Mouse (Mus musculus) embryo, embryonic 10 days (tissue): ENCODE data around the gene Fnbp1l.

Source experiments
- DNase-seq: peaks from one replicate; pipeline ENCODE4 v3.0.0-alpha.2; 2015; ENCODE audit warnings: low spot score

The Fnbp1l gene

DNA sequence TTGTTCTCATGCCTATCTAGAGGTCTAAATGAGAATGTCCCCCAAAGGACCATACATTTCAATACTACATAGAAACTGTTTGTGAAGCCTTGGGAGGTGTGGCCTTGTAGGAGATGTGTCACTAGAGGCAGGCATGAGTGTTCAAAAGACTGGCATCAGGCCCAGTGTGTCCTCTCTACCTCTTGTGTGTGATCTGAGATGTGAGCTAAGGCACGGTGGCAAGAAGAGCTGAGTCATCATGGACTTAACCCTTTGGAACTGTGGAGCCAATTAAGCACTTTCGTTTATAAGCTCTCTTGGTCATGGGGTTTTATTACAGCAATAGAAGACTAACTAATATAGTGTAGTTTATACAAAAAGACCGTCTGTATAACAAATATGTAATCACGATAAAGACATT is 16.3 kb downstream of the Fnbp1l start:
- no peak for DNase-seq

DNA sequence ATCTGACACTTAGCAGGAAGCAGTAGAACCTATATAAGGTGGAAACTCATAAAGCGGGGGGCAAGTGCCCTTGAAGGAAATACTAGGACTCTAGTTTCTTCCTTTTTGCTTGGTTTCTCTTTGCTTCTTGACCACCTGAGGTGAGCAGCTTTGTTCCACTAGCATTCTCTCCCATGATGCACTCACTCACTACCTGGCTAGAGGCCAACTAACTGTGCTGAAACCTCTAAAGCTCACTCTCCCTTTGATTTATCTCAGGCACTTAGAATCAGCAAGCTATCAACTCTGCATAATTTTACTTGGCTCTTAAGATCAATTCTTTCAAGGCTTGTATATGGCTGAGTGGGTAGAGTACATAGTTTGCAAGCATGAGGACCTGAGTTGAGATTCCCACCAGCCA is 17.1 kb downstream of the Fnbp1l start:
- DNase-seq: no peak

DNA sequence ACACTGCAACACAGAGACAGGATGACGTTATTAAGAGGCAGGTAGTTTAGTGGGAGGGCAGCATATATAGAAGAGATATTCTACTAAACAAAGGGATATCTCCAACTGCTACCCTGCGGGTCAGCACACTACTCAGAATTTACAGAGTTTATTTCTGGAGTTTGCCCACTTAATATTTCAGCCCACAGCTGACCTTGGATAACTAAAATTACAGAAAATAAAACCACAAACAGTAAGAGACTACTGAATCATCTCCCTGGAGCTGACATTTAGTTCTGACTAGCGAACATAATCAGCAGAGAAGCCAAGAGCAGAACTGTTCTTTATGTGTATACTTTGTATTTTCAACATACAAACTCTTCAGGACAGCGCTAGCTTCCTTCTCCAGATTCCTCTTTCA is 20.2 kb downstream of the Fnbp1l start:
- no peak for DNase-seq

DNA sequence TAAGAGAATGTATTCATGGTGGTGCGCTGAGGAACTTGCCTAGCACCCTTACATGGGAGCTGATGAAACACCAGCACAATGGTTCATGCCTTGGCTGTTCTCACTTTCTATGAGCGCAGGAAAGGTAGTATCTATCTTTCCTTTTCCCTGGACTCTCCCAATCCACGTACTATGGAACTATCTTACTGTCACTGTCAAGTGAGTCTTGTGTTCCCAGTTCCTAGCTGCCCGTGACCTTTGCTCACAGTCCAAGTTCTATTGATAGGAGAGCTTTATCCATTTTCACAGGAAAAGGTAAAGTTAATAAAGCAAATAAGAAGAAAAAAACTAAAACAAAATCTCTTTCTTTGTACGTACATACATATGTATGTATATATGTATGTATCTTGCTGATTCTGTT is 28.7 kb downstream of the Fnbp1l start:
- DNase-seq: no peak

DNA sequence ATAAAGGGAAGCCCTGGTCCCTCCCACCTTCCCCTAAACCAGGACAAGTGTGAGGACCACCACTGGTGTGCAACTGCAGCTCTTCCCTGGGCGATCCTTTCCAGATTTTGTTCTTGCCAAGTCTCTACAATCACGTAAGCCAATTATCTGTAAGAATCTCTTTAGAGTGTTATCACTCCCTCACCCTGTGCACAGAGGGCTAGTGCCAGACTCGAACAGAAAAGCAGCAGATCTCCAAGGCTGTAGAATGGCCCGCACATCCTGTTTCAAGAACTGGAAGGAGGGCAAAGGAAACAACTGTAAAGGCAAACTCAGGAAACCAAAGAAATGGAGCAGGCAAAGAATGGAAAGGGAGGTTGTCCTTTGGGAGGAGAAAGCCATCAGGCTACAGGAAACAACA is 29.2 kb downstream of the Fnbp1l start:
- DNase-seq: no peak

DNA sequence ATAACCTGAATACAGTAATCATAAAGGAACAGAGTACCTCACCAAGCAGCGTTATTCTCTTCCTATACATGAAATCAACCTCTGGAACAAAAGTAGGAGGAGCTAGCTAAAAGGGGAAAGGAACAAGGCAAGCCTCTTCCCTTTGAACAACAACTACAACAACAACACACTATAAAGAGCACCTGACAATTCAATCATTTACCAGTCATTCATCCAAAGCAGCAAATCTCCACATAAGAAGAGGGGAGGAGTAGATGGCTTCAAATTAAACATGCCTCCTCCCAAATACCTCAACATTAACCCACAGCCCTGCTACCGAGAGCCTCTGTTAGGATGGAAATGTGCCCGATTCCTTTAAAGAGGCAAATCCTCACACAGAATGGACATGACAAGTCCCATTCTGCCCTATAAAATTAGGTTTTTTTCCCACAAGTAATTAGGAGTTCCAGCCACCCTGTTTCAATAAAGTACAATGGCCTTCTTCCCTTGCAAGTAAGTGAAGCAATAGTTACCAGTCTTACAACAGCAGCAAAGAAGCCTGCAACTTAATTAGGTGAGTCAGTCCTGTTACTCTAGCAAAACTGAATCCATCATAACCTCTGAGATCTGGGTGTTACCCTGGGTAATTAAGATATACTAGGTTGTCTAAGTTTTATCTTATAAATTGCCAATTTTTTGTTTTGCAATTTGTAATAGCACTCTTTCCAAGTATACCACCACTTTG is 32.4 kb downstream of the Fnbp1l start:
- no peak for DNase-seq

DNA sequence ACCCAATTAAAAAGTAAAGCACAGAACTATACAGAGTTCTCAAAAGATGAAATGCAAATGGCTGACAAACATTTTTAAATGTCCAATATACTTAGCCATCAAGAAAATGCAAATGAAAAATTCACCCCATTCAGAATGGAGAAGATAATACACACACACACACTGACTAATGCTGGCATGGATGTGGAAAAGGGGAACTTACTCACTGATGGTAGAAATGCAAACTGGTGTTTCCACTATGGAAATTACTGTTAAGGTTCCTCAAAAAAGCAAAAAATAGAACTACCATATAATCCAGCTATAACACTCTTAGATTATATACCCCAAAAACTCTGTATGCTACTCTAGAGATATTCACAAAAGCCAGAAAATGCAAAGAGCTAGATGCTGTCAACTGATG is 42.2 kb downstream of the Fnbp1l start:
- no peak for DNase-seq

DNA sequence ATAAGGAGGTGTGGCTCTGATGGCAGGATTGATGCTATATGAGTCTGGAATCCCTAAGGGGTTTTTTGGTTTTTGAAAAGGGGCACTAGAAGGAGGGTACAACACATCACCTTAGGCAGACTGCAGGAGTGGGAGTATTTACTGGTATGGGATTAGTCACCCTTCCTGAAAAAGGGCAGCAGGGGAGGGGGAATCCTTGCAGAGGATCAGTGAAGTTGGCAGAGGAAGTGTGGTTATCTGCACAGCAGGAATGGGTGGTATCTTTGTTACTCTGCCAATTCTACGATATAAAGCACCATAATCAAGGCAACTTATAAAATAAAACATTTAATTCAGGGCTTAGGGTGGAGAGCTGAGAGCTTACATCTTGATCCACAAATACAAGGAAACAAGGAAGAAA is 44.6 kb downstream of the Fnbp1l start:
- no peak for DNase-seq

DNA sequence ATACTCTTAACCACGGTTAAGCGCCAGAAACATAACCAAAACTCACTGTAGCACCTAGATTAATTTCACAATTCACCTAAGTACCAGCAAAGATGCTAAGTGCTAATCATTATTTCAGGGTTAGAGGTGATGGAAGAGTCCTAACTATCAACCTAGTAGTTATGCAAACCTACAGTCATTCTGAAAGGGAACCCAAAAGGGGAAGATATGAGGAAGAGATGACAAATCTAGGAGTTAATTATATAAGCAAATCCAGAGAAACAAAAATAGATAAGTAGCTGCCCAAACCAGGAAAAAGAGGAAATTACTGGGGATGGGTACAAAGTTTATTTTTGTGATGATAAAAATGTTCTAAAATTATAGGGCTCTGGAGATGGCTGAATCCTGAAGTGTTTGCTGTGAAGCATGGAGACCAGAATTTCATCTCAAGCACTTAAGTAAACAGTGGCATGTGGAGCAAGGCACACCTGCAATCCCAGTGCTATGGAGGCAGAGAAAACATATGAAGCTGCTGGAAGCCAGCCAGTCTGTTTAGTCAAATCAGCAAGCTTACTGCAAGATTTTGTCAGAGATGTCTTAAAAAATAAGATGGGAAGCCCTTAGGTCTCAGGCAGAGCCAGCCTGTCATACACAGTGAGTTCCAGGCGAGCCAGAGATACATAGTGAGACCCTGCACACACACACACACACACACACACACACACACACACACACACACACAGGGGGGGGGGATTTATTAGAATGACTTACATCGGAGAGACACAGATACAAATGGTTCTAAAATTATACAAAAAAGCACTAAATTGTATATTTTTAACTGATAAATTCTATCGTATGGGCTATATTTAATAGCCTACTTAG is 45.9 kb downstream of the Fnbp1l start:
- no peak for DNase-seq

DNA sequence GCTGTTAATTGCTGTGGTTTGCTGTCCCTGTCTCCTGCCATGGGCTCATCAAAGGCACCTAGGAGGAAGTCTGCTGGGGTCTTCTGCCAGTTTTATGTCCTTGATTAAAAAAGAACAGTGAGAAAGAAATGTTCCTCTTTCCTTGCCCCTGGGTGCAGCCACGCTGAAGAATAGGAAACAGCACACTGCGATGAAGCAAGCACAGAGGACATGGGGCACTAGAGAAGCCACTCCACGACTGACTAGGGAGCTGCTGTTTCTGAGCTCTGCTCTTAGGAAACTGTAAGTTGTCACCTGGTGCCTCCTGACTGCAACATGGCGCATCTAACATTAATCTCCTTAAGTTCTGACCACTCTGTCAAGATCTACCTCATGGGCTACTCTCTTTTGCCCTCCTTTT is 53.0 kb downstream of the Fnbp1l start:
- no peak for DNase-seq

DNA sequence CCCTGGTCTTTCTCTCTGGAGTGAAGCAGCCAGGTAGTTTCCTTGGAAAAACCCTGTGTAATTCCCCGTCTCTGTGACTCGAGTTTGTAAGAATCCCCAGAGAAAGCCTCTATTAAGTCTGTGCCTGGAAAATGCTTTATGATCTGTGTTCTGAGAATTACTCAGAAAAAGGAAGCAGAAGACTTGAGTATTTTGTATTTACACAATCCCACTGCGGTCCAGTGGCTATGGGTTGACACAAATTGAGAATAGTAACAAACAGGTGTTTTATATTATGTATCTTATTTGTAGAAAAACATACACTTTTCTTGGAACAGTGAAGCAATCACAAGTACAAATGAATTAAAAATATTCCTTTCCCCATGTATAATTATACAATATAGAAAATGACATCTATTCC is 53.4 kb downstream of the Fnbp1l start:
- DNase-seq: no peak

DNA sequence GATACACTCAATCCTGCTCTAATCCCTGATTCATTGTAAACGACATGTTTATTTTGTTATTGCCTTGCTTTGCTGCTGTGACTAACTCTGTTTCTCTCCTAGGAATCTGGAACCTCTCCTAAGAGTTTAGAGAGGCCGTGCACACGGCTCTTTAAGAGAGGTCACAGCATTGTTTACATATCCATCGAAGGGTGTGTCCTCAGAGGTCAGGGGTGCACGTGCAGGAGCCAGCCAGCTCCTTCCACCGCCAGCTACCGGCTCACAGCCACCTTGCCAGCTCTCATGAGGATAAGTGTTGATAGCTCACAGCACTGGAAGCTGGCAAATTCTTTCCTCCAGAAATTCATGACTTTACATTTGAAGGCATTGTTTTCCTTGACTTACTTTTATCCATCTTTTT is 54.2 kb downstream of the Fnbp1l start:
- peak; percentile 69 for DNase-seq

DNA sequence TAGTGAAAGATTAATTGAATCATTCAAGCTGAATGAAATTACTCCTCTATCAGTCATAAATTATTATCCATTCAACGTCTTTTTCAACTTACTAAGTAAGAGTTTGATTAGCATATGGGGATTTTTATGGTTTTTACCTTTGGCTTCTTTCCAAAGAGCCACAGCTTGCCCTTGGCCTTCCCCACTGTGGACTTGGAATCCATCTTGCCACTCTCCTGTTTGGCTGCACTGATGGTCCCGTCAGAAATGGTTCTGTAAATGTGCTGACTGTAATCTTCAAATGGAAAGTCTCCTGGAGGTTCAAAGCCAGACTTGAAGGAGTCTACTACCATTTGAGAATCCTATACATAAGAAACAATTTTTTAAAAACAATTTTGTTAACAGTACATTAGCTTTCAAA is 61.7 kb downstream of the Fnbp1l start:
- DNase-seq: no peak

DNA sequence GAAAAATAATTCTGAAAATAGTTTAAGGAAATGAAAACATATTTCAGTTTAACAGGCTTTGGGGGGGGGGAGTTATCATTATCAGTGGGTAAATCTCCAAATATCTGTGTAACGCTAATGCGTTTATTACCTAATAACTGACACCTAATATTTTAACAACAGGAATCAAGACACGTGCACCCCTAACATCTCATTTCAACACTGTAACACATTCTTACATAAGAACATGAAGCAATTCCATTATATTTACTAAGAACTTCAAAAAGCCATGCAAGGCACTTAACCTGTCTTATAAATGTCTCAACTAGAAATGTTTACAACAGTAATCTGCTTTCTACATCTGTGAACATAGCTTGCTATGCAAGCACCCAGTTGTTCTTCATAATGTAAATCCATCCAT is 68.3 kb downstream of the Fnbp1l start:
- no peak for DNase-seq

DNA sequence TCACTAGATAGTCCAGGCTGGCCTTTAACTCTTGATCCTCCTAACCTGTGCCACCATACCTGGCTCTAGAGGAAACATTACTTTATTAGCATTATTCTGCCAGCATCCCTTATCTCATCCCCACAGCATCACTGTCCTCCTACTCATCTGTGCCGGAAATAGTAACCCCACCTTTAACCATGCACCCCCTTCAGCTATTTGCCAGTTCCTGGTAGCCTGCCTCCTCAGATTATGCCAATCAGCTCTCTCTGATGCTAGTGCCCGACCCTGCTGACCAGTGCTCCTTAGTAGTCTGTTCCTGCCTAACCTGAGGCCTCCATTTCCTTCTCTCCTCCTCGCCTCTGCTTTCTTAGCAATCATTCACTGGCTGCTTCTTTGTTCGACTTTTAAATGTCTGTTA is 72.0 kb downstream of the Fnbp1l start:
- DNase-seq: no peak

DNA sequence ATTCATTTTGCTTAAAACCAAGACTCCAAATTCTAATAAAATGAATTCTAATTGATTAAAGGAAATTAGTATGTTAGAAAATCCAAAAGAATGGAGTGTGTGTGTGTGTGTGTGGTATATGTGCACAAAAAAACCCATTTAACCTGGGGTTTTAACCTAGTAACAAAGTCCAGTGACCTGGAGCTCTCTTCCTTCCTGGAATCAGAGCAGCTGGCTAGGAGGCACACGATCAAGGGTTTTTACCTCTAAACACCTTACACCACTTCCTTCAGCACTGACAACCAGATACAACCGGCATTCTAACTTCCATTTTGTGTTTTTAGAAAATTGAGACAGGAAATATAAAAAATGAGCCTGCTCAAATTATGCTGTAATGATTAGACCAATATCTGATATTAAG is 74.2 kb downstream of the Fnbp1l start:
- DNase-seq: no peak

DNA sequence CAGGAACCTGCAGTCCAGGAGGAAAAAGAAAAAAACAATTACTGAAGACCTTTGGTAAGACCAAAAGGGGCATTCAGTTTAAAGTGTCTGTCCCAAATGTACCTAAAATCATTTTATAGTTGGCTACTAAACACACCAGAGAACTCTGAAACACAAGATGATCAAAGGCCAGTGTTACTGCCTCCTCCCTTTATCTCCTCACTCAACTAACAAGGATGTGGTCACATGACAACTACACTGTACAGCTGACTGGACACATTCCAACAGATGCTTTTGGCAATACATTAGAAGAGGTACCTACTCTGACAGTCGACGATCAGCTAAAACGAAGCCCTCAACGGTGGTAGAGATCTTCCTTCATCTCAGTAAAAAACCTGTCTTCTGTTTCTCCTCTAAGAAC is 78.6 kb downstream of the Fnbp1l start:
- DNase-seq: no peak

DNA sequence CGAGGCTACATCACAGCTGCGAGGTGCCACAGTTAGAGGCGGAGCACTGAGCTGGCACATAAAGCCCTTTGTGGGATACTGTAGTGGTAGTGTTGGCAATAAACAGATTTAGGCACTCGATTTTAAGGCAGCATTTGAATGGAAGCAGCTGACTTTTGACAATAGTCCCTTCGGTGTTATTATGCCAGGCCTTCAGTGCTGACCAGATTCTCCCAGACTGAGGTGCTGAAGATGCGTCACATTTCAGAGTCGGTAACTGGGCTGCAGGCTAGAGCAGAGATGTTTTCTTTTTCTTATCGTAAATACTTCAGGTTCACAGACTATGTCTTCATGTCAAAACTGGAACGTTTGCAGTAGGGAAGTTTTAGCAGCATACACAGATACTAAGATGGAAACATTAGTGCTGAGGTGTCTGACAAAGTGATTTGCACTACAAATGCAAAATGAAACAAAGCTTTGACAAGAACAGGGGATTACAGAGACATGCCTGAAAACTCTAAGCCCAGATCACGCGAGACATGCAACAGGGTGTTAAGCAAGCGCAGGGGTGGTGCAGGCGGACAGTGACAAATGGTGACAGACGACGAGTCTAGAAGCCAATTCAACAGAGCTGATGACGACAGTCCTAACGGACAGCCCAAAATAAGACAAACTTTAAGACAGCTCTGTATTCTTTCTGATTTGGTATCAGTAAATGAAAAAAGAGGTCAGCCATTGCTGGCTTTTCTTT is 79.4 kb downstream of the Fnbp1l start:
- no peak for DNase-seq

DNA sequence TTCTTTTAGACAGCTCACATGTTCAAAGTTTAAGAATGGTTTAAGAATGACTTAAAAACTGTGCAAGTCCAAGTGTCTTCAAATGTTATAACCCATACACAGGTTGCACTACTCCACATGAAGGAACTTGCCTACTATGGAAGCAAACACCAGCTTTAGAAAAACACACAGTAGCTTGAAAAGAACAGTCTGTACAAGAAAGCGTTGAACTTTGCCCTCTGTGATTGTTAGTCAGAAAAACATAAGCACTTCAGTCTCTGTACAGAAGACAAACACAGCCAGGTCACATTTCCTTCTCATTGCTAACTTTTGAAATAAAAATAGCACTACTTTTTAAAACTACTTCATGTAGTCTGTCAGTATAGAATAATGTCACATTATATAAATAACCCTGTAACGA is 80.7 kb downstream of the Fnbp1l start:
- DNase-seq: no peak

DNA sequence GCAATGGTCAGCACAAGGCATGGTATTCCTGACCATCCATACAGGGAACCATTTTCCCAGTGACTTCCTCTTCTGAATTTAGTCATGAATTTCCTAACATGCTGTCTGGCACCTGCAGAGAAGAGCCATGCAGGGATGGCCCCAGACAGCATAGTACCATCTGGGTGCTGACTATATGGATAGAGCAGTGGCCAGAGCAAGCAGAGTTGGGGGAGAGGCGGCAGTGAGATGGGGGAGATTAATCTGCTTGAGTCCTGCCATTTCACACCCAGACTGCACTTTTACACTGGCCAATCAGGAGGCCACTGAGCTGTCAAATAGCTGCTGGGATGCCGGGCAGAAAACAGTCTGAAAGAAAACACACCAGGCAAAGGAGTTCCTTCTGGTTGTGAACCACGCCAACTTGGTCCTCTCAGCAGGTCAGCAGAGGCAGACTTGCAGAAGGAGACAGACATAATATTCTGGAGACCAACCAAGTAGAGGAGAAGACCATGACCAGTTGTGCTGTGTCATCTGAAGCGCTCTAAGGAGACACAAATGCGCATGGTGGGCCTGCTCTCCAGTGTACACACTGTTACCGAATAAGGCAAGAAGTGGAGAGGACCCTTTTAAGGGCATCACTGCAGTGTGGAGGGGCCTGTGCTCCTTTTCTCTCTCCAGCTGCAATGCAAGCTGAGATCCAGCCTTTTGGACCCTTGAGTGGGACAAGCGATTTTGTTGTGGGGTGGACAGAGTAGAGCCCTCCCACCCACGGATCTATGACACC is 83.4 kb downstream of the Fnbp1l start:
- no peak for DNase-seq

DNA sequence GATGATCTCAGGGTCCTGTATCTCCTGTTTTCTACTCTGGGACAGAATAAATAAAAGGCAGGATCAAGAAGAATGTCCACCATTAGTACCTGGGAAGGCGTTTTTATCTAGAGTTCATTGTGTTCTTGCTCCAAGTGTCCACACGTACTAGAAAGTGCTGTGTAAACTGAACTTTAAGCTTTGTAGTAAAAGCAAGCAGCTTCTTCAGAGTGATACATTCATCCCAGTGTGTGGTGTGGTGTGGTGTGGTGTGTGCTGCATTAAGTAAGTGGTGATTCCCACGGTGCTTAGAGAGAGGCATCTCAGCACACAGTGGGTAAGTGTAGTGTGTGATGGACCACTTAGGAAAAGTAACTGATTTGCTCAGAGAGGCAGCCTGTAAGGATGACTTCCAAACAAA is 91.0 kb downstream of the Fnbp1l start:
- no peak for DNase-seq

DNA sequence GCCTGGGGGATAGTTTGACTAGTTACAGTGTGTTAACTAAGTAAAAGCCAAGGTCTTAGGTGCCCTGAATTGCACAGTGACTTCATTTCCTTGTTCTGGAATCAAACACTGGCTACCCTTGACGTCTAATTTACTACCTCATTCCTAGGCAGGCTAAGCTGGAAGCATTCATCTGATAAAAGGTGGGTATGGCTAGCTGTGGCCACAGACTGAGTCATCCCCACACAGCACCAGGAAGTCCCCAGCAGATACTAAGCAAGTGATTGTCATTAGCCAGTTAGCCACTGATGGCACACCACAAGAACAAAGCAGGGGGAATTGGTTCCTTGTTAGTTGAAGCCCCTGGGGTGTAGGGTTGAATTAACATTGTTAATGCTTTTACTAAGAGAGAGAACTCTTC is 98.2 kb downstream of the Fnbp1l start:
- no peak for DNase-seq
